Mouse (Mus musculus) midbrain, embryonic 14.5 days (tissue): ENCODE data around the gene Mtmr14. TPM values are rescaled to one million over a fixed set of nuclear protein-coding genes. Genes with fewer than 3 reads are reported as not detected.

Experiments used
- ATAC-seq: fragments of 200-750 bp; cut with Nextera tagmentation; 2 replicates; pipeline ENCODE4 v1.8.0; 2017; ENCODE audit warnings: moderate number of reproducible peaks, moderate library complexity; ENCODE audit not compliant: low FRiP score, low TSS enrichment
- DNase-seq: peaks from one replicate; pipeline ENCODE4 v3.0.0-alpha.2; 2015
- H3K27ac ChIP-seq: fragments of 300-500 bp; sonication (generic); replicated peaks from 2 replicates; pipeline ENCODE4 v1.5.1; 2014; ENCODE audit warnings: mild to moderate bottlenecking, low read depth, low read length, moderate library complexity
- H3K27me3 ChIP-seq: fragments of 300-500 bp; sonication (generic); 2 replicates; pipeline ENCODE4 v1.6.1; 2014; ENCODE audit warnings: low read length, control low read depth, mixed read lengths; ENCODE audit not compliant: control insufficient read depth, insufficient read depth
- H3K36me3 ChIP-seq: fragments of 300-500 bp; sonication (generic); 2 replicates; pipeline ENCODE4 v1.6.1; 2014; ENCODE audit warnings: low read length, control low read depth; ENCODE audit not compliant: control insufficient read depth, insufficient read depth
- H3K4me1 ChIP-seq: fragments of 300-500 bp; sonication (generic); 2 replicates; pipeline ENCODE4 v1.6.1; 2014; ENCODE audit warnings: mild to moderate bottlenecking, antibody characterized with exemption, low read length, control low read depth; ENCODE audit not compliant: control insufficient read depth, insufficient read depth
- H3K4me2 ChIP-seq: fragments of 300-500 bp; sonication (generic); 2 replicates; pipeline ENCODE4 v1.6.1; 2014; ENCODE audit warnings: mild to moderate bottlenecking, low read length, moderate library complexity
- H3K4me3 ChIP-seq: fragments of 300-500 bp; sonication (generic); replicated peaks from 2 replicates; pipeline ENCODE4 v1.5.1; 2014; ENCODE audit warnings: low read depth, low read length
- H3K9ac ChIP-seq: fragments of 300-500 bp; sonication (generic); replicated peaks from 2 replicates; pipeline ENCODE4 v1.6.1; 2014; ENCODE audit warnings: mild to moderate bottlenecking, low read length, moderate library complexity
- H3K9me3 ChIP-seq: fragments of 300-500 bp; sonication (generic); 2 replicates; pipeline ENCODE4 v1.6.1; 2016; ENCODE audit warnings: low read length, control low read depth, mixed read lengths; ENCODE audit not compliant: control insufficient read depth
- WGBS: fragments of 180-500 bp; shearing (Covaris S2); extraction: QIAGEN DNeasy Blood & Tissue Kit; methylation state at CpG from one replicate; pipeline ENCODE4 v1.1.7; 2014; 5-methylcytosine and 5-hydroxymethylcytosine counted together
- polyA plus RNA-seq: library from polyadenylated mRNA; unstranded; fragments of >200 nt; fragmentation: Nextera tagmentation; extraction: Ambion mirVana; gene quantifications from 2 replicates; pipeline ENCODE4 v1.2.1, GENCODE M21; 2014

Mtmr14 gene
- polyA plus RNA-seq, 1 experiment from 2014 or later: 40.4 TPM

DNA sequence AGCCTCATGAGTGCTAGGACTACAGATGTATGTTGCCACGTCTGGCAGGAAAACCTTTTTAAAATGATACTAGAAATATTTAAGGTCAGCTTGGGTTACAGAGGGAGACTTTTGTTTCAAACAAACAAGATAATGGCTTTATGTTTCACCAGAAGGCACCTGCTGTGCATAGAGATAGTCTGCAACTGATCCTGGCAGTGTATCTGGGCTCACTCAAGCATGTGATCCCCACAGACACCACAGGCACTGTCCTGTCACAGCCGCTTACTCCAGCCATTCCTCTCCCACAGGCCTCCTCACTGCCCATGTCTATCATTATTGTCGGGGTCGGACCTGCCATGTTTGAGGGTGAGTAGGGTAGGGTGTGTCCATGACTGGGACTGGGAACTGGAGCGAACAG is 63.7 kb downstream of the Mtmr14 start:
- H3K9ac ChIP-seq: no peak overlapping the region
- no peak overlapping the region for H3K4me3 ChIP-seq
- no peak overlapping the region for H3K4me2 ChIP-seq
- no peaks in the 10 kb centered on the region for H3K4me1 ChIP-seq
- H3K36me3 ChIP-seq: no peaks in the 10 kb centered on the region
- no peak for DNase-seq
- no peaks in the 10 kb centered on the region for H3K9me3 ChIP-seq
- 81% methylated on average over 5 of the region's 5 CpGs for WGBS
- H3K27me3 ChIP-seq: no peaks in the 10 kb centered on the region
- no peak for ATAC-seq
- no peak overlapping the region for H3K27ac ChIP-seq

DNA sequence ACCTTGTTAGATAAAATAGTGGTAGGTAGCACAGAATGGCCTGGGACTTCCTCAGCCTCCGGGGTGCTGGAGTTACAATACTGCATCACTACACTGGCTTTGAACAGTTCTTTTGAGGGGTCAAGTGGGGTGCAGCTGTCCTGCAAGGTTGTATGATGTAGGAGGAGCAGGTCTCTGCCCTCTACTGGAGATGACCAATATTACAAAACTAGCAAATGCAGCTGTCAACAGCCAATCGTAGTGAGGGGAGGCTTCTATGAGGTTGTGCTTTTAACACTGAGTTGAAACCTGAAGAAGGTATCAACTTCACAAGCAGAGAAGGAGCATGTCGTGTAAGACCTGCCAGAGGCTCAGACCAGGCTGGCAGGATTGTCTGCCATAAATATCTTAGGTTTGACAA is 64.6 kb downstream of the Mtmr14 start:
- DNase-seq (peak; percentile 62), ATAC-seq (no peak)
- WGBS: 28% methylated on average over 3 of the region's 3 CpGs

DNA sequence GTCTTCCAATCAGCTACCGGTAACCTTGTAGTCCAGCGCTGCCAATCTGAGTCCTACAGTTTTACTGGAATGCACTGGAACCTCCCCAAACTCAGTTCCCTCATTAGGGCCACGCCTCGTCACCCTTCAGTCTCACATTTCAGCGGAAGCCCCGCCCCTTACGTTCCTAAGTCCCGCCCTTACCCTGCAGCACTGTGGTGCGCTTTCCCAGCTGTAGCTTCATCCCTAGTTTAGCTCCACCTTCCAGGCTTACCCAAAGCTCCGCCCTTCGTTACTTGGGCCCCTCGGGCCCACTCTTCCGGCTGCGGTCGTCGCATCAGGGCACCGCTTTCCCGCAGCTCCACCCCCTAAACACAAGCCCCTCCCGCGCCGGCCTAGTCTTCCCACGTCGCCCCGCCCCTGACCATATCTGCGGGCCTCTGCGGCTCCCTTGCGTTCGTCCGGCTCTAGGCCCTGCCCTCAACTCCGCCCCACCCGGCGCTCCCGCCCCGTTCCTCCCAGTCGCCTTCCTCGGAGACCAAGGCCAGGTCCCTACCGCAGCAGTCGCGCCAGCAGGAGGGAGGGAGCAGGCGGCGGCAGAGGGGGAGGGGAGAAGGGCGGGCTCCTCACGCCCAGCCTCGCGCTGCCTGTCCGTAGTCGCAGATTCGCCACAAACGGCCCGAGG is 68.8 kb downstream of the Mtmr14 start:
- H3K4me1 ChIP-seq: peaks cover 11% of the 10 kb centered on the region
- WGBS: under 1% methylated on average over 49 of the region's 50 CpGs
- DNase-seq (peak; percentile 98), ATAC-seq (peak; percentile 96)
- H3K36me3 ChIP-seq: peaks cover 15% of the 10 kb centered on the region
- H3K4me2 ChIP-seq: peak overlapping the region; percentile 98
- H3K9ac ChIP-seq: peak overlapping the region; percentile 92
- H3K27me3 ChIP-seq: no peaks in the 10 kb centered on the region
- peak overlapping the region; percentile 96 for H3K4me3 ChIP-seq
- H3K27ac ChIP-seq: peak overlapping the region; percentile 98
- no peaks in the 10 kb centered on the region for H3K9me3 ChIP-seq

More for the DNA sequence above, 64.6 kb downstream of the Mtmr14 start:
- Histone ChIP-seq H3K27ac (no peak overlapping the region), H3K27me3 (no peaks in the 10 kb centered on the region), H3K4me1 (no peaks in the 10 kb centered on the region), H3K36me3 (no peaks in the 10 kb centered on the region), H3K9ac (no peak overlapping the region), H3K9me3 (no peaks in the 10 kb centered on the region), H3K4me3 (no peak overlapping the region), H3K4me2 (no peak overlapping the region)

DNA sequence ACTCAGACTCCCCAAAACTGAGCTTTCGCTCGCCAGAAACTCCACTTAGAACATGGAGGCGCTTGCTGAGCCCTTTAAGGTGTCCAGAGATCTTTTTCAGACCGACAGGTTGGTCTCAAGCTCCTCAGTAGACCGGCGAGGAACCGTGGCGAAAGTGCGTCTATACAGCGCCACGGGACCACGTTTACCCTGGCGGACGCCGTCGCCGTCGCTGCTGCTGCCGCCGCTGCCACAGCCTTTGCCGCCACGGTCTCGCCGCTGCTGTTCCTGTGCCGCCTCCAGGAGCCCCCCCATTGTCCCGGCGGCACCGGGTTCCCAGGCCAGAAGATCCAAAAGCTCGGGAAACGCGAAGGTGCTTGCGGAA is 69.3 kb downstream of the Mtmr14 start, which contains the start of gene Brpf1:
Gene Brpf1 (plus strand): TSS at position 152 of the 364 bp plus-strand sequence.
- Histone ChIP-seq H3K4me2 (peak within 1 kb of the TSS; percentile 98), H3K9me3 (no peaks in the 10 kb centered on the region), H3K36me3 (peaks cover 15% of the 10 kb centered on the region), H3K9ac (peak within 1 kb of the TSS; percentile 92), H3K4me3 (peak within 1 kb of the TSS; percentile 96), H3K4me1 (peaks cover 11% of the 10 kb centered on the region), H3K27me3 (no peaks in the 10 kb centered on the region), H3K27ac (peak within 1 kb of the TSS; percentile 98)
- peak; percentile 70 for ATAC-seq
- DNase-seq: no peak
- WGBS: under 1% methylated on average over 32 of the region's 32 CpGs

DNA sequence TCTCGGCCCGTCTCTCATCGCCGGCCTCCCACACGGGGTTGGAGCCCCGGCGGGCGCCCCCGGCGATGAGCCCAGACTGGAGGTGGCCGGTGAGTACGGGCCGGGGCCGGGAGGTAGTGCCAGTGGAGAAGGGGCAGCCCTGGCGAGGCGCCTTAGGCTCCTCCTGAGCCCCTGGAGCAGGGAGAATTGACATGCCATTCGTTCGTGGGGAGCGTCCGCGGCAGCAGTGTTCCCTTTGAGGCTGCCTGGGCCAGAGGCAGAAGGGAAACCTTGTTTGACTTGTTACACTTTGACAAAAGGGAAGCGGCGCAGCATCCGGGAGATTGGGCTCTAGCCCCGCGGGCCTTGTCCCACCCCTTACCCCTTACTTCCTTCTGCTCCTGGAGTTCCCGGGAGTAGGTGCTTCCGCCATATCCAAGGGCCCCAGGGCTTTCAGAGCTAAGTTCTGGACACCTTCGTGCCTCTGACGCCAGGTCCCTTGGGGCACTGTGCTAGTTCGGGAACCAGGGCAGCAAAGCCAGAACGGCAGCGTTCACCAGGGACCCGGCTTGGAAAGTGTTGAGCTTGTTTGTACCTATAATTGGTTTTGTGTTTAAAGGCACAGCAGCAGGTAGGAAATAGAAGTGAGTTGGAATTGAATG is 70.0 kb downstream of the Mtmr14 start:
- Histone ChIP-seq H3K4me2 (peak overlapping the region; percentile 98), H3K4me1 (peaks cover 11% of the 10 kb centered on the region), H3K27me3 (no peaks in the 10 kb centered on the region), H3K4me3 (peak overlapping the region; percentile 96), H3K9me3 (no peaks in the 10 kb centered on the region), H3K27ac (peak overlapping the region; percentile 98), H3K9ac (peak overlapping the region; percentile 92), H3K36me3 (peaks cover 21% of the 10 kb centered on the region)
- DNase-seq: peak; percentile 31
- no peak for ATAC-seq
- WGBS: under 1% methylated on average over 34 of the region's 34 CpGs

DNA sequence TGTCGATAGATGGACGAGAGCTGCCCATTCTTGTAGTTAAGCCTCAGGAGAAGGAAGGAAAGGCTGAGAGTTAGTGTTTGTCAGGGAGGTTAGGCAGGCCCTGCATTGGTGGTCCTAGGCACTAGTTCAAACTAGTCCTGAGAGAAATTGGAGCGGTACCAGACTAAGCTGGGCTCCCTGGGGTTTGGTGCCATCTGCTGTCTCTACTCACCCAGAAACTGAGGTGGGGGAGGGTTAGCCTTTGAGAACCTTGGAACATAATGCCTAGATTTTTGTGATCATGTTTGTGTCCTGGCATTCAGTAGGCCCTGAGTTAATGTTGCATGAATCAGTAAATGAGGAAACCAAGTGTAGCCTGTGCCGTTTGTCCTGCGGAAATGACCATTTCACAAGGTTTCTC is 70.5 kb downstream of the Mtmr14 start:
- Histone ChIP-seq H3K27me3 (no peaks in the 10 kb centered on the region), H3K36me3 (peaks cover 27% of the 10 kb centered on the region), H3K4me1 (peaks cover 11% of the 10 kb centered on the region), H3K4me2 (peak overlapping the region; percentile 98), H3K27ac (no peak overlapping the region), H3K9ac (peak overlapping the region; percentile 92), H3K9me3 (no peaks in the 10 kb centered on the region), H3K4me3 (peak overlapping the region; percentile 96)
- WGBS: 33% methylated on average over 5 of the region's 5 CpGs
- DNase-seq (peak; percentile 45), ATAC-seq (no peak)

- 97% methylated on average over 3 of the region's 3 CpGs for WGBS
- no peak for ATAC-seq
- no peak overlapping the region for H3K27ac ChIP-seq
Observed at GRCm38 (mm10) chr6:113315972-113316371, 78.3 kb downstream of the Mtmr14 start.

GRCm38 (mm10) chr6:113326533-113327315 is 89.1 kb downstream of the Mtmr14 start, which contains the start of gene Ogg1:
Gene Ogg1 (plus strand): TSS chr6:113326972.
- peaks cover 13% of the 10 kb centered on the region for H3K4me1 ChIP-seq
- peak within 1 kb of the TSS; percentile 55 for H3K4me3 ChIP-seq
- WGBS: under 1% methylated on average over 52 of the region's 52 CpGs
- ATAC-seq (peak; percentile 99), DNase-seq (peak; percentile 97)
- peak within 1 kb of the TSS; percentile 91 for H3K4me2 ChIP-seq
- H3K9ac ChIP-seq: peak within 1 kb of the TSS; percentile 70
- no peaks in the 10 kb centered on the region for H3K9me3 ChIP-seq
- peak within 1 kb of the TSS; percentile 87 for H3K27ac ChIP-seq
- peaks cover 38% of the 10 kb centered on the region for H3K36me3 ChIP-seq
- no peaks in the 10 kb centered on the region for H3K27me3 ChIP-seq

More at GRCm38 (mm10) chr6:113315972-113316371, 78.3 kb downstream of the Mtmr14 start:
- H3K9me3 ChIP-seq: no peaks in the 10 kb centered on the region
- H3K4me1 ChIP-seq: no peaks in the 10 kb centered on the region
- H3K9ac ChIP-seq: no peak overlapping the region
- no peaks in the 10 kb centered on the region for H3K27me3 ChIP-seq
- peaks cover 90% of the 10 kb centered on the region for H3K36me3 ChIP-seq
- no peak overlapping the region for H3K4me3 ChIP-seq
- H3K4me2 ChIP-seq: no peak overlapping the region
- no peak for DNase-seq
